Mouse (Mus musculus) neural tube, embryonic 11.5 days (tissue): Measurements from ENCODE around the gene Sstr3. TPM values are rescaled to one million over a fixed set of nuclear protein-coding genes. Genes with fewer than 3 reads are reported as not detected.
A peak's percentile ranks its signal among the peaks of the same experiment; 100 is the strongest.

Experiments
- ATAC-seq: fragments of 200-750 bp; cut with Nextera tagmentation; 2 replicates; pipeline ENCODE4 v1.8.0; 2017; ENCODE audit warnings: moderate number of reproducible peaks, mild to moderate bottlenecking, moderate TSS enrichment, moderate library complexity; ENCODE audit not compliant: insufficient read depth, low FRiP score, low TSS enrichment
- DNase-seq: peaks from one replicate; pipeline ENCODE4 v3.0.0-alpha.2; 2015; ENCODE audit warnings: low spot score
- H3K27ac ChIP-seq: fragments of 300-500 bp; sonication (generic); 2 replicates; pipeline ENCODE4 v1.5.1; 2014; ENCODE audit warnings: low read depth, mild to moderate bottlenecking, low read length
- H3K27me3 ChIP-seq: fragments of 300-500 bp; sonication (generic); 2 replicates; pipeline ENCODE4 v1.6.1; 2014; ENCODE audit warnings: mild to moderate bottlenecking, low read length, mixed read lengths; ENCODE audit not compliant: control insufficient read depth, insufficient read depth
- H3K36me3 ChIP-seq: fragments of 300-500 bp; sonication (generic); 2 replicates; pipeline ENCODE4 v1.6.1; 2014; ENCODE audit warnings: mild to moderate bottlenecking, low read length, moderate library complexity, mixed read lengths; ENCODE audit not compliant: control insufficient read depth, insufficient read depth
- H3K4me1 ChIP-seq: fragments of 300-500 bp; sonication (generic); 2 replicates; pipeline ENCODE4 v1.6.1; 2014; ENCODE audit warnings: low read length, mixed read lengths; ENCODE audit not compliant: control insufficient read depth, insufficient read depth
- H3K4me2 ChIP-seq: fragments of 300-500 bp; sonication (generic); 2 replicates; pipeline ENCODE4 v1.6.1; 2014; ENCODE audit warnings: low read depth, mild to moderate bottlenecking, moderate library complexity
- H3K4me3 ChIP-seq: fragments of 300-500 bp; sonication (generic); 2 replicates; pipeline ENCODE4 v1.5.1; 2014; ENCODE audit warnings: low read depth, low read length
- H3K9ac ChIP-seq: fragments of 300-500 bp; sonication (generic); 2 replicates; pipeline ENCODE4 v1.6.1; 2014; ENCODE audit warnings: mild to moderate bottlenecking, low read length
- H3K9me3 ChIP-seq: fragments of 300-500 bp; sonication (generic); 2 replicates; pipeline ENCODE4 v1.6.1; 2016; ENCODE audit warnings: low read length; ENCODE audit not compliant: control insufficient read depth
- WGBS: fragments of 180-500 bp; shearing (Covaris S2); extraction: QIAGEN DNeasy Blood & Tissue Kit; methylation state at CpG from one replicate; pipeline ENCODE4 v1.1.7; 2014; 5-methylcytosine and 5-hydroxymethylcytosine counted together
- polyA plus RNA-seq: library from polyadenylated mRNA; unstranded; fragments of >200 nt; fragmentation: Nextera tagmentation; extraction: Ambion mirVana; gene quantifications from 2 replicates; pipeline ENCODE4 v1.2.1, GENCODE M21; 2014

The Sstr3 gene
- polyA plus RNA-seq, 1 experiment from 2014 or later, result 0.38 TPM

DNA sequence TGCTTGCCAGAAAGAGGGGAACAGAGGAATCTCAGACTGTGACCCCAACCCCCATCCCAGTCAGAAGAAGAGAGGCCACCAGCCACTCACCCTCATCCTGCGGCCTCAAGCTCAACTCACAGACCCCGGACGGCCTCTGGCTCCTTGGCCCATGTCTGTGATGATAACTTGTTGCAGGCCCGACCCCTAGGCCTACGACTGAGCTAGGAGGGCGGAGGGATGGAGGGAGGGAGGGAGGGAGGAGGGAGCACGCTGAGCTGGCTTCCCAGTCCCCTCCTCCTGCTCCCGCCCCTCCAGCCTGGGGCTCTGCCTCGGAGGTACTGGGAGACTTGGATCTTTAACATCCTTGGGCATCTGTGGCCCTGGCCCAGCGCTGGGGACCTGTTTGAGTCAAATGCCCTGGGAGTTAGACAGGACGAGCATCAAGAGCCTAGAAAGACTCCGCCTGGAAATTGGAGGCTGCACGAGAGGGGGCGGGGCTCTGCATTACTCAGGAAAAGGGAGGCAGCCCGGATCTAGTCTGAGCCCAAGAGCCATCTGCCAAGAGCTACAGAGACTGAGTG, 15.0 kb downstream of the Sstr3 start:
- WGBS, result 3% methylated on average over 12 of the region's 15 CpGs
- Histone ChIP-seq H3K36me3 (no peaks in the 10 kb centered on the region), H3K9me3 (no peaks in the 10 kb centered on the region), H3K4me2 (peak overlapping the region; percentile 39), H3K4me3 (peak overlapping the region; percentile 21), H3K4me1 (peaks cover 12% of the 10 kb centered on the region), H3K27ac (0 out of 2 replicates have a peak overlapping the region, but pooled peaks have one; percentile 10), H3K9ac (peak overlapping the region; percentile 55), H3K27me3 (no peaks in the 10 kb centered on the region)
- DNase-seq (peak; percentile 73), ATAC-seq (peak; percentile 29; the same call in 1 of the 2 replicates)

- Histone ChIP-seq H3K9me3 (no peaks in the 10 kb centered on the region), H3K27ac (0 out of 2 replicates have a peak overlapping the region, but pooled peaks have one; percentile 10), H3K4me3 (peak overlapping the region; percentile 21), H3K36me3 (no peaks in the 10 kb centered on the region), H3K4me2 (peak overlapping the region; percentile 39), H3K4me1 (peaks cover 12% of the 10 kb centered on the region), H3K9ac (peak overlapping the region; percentile 55), H3K27me3 (no peaks in the 10 kb centered on the region)
- DNase-seq, result no peak
- 0 out of 2 replicates have a peak, but pooled peaks have one; percentile 2 for ATAC-seq
- WGBS, result 58% methylated on average over 11 of the region's 11 CpGs
These were observed 15.6 kb downstream of the Sstr3 start for GRCm38 (mm10) chr15:78528726-78529411.

GRCm38 (mm10) chr15:78527973-78528372, 16.5 kb downstream of the Sstr3 start:
- no peak for DNase-seq
- Histone ChIP-seq H3K9ac (no peak overlapping the region), H3K4me2 (no peak overlapping the region), H3K9me3 (no peaks in the 10 kb centered on the region), H3K4me3 (no peak overlapping the region), H3K36me3 (no peaks in the 10 kb centered on the region), H3K27ac (no peak overlapping the region), H3K4me1 (peaks cover 12% of the 10 kb centered on the region), H3K27me3 (no peaks in the 10 kb centered on the region)
- no peak for ATAC-seq
- 74% methylated on average over 7 of the region's 7 CpGs for WGBS

- Histone ChIP-seq H3K4me2 (no peak overlapping the region), H3K9me3 (no peaks in the 10 kb centered on the region), H3K36me3 (no peaks in the 10 kb centered on the region), H3K27me3 (no peaks in the 10 kb centered on the region), H3K4me1 (peaks cover 3% of the 10 kb centered on the region; the same call in 1 of the 2 replicates), H3K4me3 (no peak overlapping the region), H3K9ac (no peak overlapping the region), H3K27ac (no peak overlapping the region)
- no peak for DNase-seq
- no peak for ATAC-seq
- WGBS, result 89% methylated on average over 5 of the region's 5 CpGs
These were observed 20.3 kb downstream of the Sstr3 start for GRCm38 (mm10) chr15:78524163-78524562.

DNA sequence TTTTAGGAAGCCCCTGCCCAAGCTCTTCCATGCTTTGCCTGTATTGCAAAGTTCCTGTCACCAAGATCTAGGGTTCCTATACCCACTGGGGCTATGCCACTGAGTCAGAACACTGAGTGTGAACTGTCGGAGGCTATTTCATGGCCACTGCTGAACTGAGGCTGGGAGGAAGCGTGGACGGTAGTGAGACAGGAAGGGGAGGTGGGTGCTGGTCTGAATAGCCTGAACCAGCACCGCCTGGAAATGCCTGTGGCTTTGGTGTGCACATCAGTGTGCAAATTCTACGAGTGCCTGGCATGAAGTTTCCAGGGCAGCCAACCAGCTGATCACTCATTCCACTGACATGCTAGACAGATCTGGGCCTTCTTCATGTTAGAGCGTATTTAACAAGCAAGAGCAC, 22.6 kb downstream of the Sstr3 start:
- H3K4me2 ChIP-seq, result no peak overlapping the region
- H3K36me3 ChIP-seq, result no peaks in the 10 kb centered on the region
- no peaks in the 10 kb centered on the region for H3K9me3 ChIP-seq
- no peaks in the 10 kb centered on the region for H3K4me1 ChIP-seq
- no peak overlapping the region for H3K27ac ChIP-seq
- WGBS, result 78% methylated on average over 6 of the region's 6 CpGs
- DNase-seq (no peak), ATAC-seq (no peak)
- H3K4me3 ChIP-seq, result no peak overlapping the region
- no peaks in the 10 kb centered on the region for H3K27me3 ChIP-seq
- no peak overlapping the region for H3K9ac ChIP-seq

GRCm38 (mm10) chr15:78521331-78521730, 23.2 kb downstream of the Sstr3 start:
- H3K9me3 ChIP-seq, result no peaks in the 10 kb centered on the region
- DNase-seq (no peak), ATAC-seq (no peak)
- H3K27ac ChIP-seq, result no peak overlapping the region
- H3K4me1 ChIP-seq, result no peaks in the 10 kb centered on the region
- H3K36me3 ChIP-seq, result no peaks in the 10 kb centered on the region
- 65% methylated on average over 8 of the region's 8 CpGs for WGBS
- no peak overlapping the region for H3K9ac ChIP-seq
- H3K4me3 ChIP-seq, result no peak overlapping the region
- H3K27me3 ChIP-seq, result no peaks in the 10 kb centered on the region
- no peak overlapping the region for H3K4me2 ChIP-seq

GRCm38 (mm10) chr15:78520112-78520715, 24.3 kb downstream of the Sstr3 start:
- no peak for ATAC-seq
- H3K4me3 ChIP-seq, result no peak overlapping the region
- H3K9me3 ChIP-seq, result no peaks in the 10 kb centered on the region
- H3K36me3 ChIP-seq, result no peaks in the 10 kb centered on the region
- H3K27me3 ChIP-seq, result no peaks in the 10 kb centered on the region
- no peak overlapping the region for H3K27ac ChIP-seq
- H3K9ac ChIP-seq, result no peak overlapping the region; the same call in 1 of the 2 replicates
- H3K4me1 ChIP-seq, result no peaks in the 10 kb centered on the region
- H3K4me2 ChIP-seq, result no peak overlapping the region
- DNase-seq, result no peak
- WGBS, result 69% methylated on average over 13 of the region's 13 CpGs

- no peaks in the 10 kb centered on the region for H3K4me1 ChIP-seq
- H3K4me3 ChIP-seq, result no peak overlapping the region
- H3K27ac ChIP-seq, result no peak overlapping the region
- H3K4me2 ChIP-seq, result no peak overlapping the region
- H3K27me3 ChIP-seq, result no peaks in the 10 kb centered on the region
- no peak for ATAC-seq
- 73% methylated on average over 7 of the region's 7 CpGs for WGBS
- no peaks in the 10 kb centered on the region for H3K36me3 ChIP-seq
- H3K9me3 ChIP-seq, result no peaks in the 10 kb centered on the region
- no peak for DNase-seq
- no peak overlapping the region for H3K9ac ChIP-seq
These were observed 26.3 kb downstream of the Sstr3 start for GRCm38 (mm10) chr15:78518221-78518620.
